ENCODE assay signal across 1 mouse cellular context in genomic region chr10:118172876-118173275, GRCm38 (mm10).
TF ChIP-seq lines count a peak whose summit lies in the region.

No protein-coding gene starts in this region.

TF ChIP-seq in CH12.LX, 34 proteins besides CTCF, POLR2A, EP300 and RAD21 (continued from another document):
- TF ChIP-seq MYC (IDR thresholded peaks at IDR 0.05; ENCODE audit: low read depth, low read length), result no peak
- no peak for TF ChIP-seq NELFE (IDR thresholded peaks at IDR 0.05; ENCODE audit: low read depth, low read length)
- TF ChIP-seq USF2 (conservative IDR thresholded peaks at IDR 0.05; ENCODE audit: low read depth, low read length), result no peak
